Mouse (Mus musculus) embryonic stem cell, embryonic (primary cell): ENCODE measurements at regions not wholly inside any gene's neighbourhood (a gene's known extent, or its start where the extent isn't known, plus 50 kb on each side); places are given as distances from the start of the nearest gene placed in this dataset.
"Not testable (repeated sequence)": the region's sequence is repeated elsewhere in the genome, so short reads cannot be mapped to it uniquely, and the experiment has no call there.

Experiments used
- CTCF ChIA-PET, 4 experiments: fragments of 300-600 bp in 2 of 4; fragments of 350-600 bp in 2 of 4; sonication (Branson Sonifier 250); formaldehyde crosslinking; loops; one replicate each; lab custom pipeline; 2022; ENCODE audit warnings: inconsistent platforms in 2 of 4; lab: Charles Lee
- POLR2A ChIA-PET, 4 experiments: fragments of 300-600 bp in 2 of 4; fragments of 350-600 bp in 2 of 4; sonication (Branson Sonifier 250); formaldehyde crosslinking; loops; one replicate each; lab custom pipeline; 2022; ENCODE audit warnings: antibody characterized with exemption in 4 of 4, inconsistent platforms in 1 of 4; lab: Charles Lee

DNA sequence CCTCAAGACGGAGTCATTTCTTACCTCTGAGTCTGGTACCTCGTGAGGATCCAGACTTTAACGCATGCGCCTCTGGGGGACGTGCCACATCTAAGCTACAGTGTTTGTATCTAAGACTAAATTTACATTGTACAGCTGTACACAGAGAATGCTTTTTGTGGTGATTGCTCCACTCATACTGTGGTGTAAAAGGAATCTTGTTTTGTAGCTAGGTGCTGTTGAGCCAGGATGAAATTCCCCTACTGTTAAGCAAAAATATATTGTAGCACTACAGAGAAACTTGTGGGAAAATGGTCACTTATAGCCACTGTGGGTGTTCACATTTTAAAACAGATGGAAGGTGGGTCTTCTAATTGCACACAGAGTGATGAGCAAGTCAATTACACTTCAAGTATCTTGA, 99.1 kb downstream of the Gpr63 start:
- ChIA-PET CTCF (no interaction called here), POLR2A (no interaction called here)

DNA sequence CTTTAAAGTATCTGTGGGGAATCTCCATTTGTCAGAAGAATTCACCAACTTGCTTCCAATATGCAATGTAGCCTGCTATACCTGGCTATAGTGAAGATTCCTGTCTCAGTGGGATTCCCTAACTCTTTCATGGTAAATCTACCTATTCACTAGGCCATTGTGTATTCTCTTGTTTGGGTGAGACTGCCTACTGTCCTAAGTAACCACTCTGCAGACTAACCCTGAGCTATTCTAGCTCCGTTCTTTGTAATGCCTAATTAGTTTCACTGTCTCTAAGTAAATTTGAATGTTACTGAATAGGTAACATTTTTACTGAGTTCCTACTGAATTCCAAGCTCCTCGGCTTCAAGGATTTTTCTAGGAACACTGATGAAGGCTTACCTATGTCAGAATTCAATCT, 126.5 kb downstream of the Gpr63 start:
- POLR2A ChIA-PET: interaction anchor here in 1 of 4 experiments (1.0 kb wide), 1 partner anchor 194 kb away, joined by 3 read pairs; no protein-coding TSS in a partner anchor
- CTCF ChIA-PET: not testable (repeated sequence)

DNA sequence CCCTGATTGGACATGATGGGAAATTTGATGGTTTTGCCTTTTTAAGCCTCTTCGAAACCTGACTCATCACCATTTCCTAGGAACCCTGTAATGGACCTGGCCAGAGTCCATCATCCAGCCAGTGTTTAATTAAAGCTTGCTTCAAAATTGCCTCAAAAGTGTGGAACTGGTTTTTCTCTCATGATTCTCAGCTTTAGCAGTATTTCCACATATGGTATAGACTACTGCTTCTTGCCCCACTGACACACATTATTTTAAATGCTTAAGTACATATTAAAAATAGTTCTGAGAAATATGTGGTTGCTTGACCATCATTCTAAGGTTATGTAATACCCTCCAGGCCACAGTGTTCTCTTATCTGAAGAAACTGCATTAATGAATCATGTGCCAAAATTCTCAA, 135.3 kb downstream of the Gpr63 start:
- CTCF ChIA-PET: no interaction called here
- POLR2A ChIA-PET: no interaction called here

DNA sequence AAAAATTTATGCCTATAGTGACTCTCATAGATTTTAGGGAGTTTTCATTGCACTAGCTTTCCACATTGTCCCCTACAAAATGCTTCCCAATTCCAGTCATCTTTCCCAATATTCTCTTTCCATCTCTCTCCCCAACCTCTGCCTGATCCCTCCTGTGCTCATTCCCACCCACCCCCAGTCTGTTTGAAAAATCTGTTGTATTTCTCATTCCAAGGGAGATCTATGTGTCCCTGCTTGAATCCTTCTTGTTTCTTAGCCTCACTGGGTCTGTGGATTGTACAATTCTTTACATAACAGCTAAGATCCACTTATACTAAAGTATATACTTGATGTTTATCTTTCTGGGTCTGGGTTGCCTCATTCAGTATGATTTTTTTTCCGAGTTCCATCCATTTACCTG, 101.4 kb downstream of the Fhl5 start:
- POLR2A ChIA-PET: no interaction called here
- CTCF ChIA-PET: no interaction called here
